Mouse (Mus musculus) activated CD4-positive, CD25-positive, alpha-beta regulatory T cell, adult 4 months (primary cell): Measurements from ENCODE around the gene Trank1. TPM values are rescaled to one million over a fixed set of nuclear protein-coding genes. Genes with fewer than 3 reads are reported as not detected.

ENCODE experiments used
- ATAC-seq: one replicate; pipeline ENCODE4 v1.8.0; 2017
- polyA plus RNA-seq, 2 experiments: library from polyadenylated mRNA; unstranded; fragments of 100-300 nt; shearing (Covaris generic); gene quantifications; one replicate each; pipeline ENCODE4 v1.2.1; 2017

Trank1 gene
- polyA plus RNA-seq = under 1 TPM in 1 of 2 experiments, not detected in 1; 0.45 TPM

DNA sequence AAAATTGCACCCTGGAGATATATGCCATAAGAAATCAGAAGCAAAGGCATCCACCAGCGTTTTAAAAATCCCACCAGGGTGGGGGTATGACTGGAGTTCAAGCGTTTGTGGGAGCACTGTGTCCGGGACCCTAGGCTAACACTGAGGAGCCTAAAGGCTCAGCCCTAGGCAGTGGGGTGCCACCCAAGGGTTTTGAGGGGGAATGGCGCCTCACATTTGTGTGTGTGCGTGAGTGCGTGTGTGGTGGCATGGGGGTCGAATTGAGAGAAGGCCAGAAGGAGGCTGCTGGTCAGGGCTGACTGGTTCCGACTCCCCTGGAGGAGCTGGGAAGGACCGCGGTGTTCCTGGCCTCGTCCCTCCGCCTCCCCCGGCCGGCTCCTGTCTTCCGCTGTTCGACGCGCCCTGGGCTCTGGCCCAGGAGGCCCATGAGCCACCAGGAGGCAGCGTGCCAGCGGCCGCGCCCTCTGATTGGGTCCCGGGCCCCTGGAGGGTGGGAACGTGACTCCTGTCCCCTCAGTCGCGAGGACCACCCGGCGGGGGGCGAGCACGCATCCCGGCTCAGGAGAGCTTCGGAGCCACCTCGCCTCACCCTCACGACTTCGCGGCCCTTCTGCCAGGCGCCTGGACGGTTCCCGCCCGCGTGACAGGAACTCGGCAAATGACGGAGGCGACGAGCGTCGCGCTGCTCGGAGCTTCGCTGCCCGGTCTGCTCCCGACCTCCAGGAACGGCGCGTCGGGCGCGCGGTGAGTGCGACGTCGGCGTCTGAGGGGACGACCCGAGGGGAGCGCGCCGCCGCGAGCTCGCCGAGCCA is at the start of gene Trank1:
Gene Trank1, plus strand, starts transcription at position 709 of the 812 bp plus-strand sequence.
- ATAC-seq = no peak

DNA sequence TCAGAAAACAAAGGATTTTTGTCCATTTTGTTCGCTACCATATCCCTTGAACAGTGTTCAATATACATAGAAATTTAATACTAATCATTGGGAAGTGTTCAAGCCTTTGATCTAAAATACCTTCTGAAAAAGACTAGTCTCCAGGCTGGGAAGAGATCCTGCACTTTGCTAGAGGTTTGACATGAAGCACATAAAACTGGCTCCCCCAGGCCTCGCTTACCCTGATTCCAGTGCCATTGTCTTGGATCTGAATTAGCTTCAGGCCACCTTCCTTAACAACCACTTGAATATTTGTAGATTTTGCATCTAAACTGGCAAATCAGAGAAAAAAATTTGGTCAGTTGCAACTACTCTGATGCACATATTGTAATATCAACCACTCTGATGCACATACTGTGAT is 43.5 kb upstream of the Trank1 start:
- ATAC-seq = no peak

DNA sequence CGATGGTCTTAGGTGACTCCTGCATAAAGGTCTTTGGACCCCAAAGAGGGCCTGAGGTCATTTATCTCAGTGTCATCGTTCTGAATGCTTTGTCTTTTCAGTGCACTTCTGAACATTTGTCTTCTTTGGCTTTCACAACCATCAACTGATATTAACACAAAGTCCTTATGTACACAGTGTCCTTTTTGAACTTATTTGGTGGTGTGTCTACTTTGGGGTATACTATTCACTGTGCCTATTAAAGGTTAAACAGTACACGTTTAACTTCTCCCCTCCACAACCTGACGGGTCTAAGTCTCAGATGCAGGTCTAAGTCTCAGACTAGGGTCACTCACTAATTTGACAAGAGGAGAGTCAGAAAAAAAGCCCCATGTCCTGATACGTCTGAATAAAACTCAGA is 40.9 kb upstream of the Trank1 start:
- no peak for ATAC-seq

- peak; percentile 12 for ATAC-seq
Observed at GRCm38 (mm10) chr9:111271056-111271433, 40.5 kb upstream of the Trank1 start.

GRCm38 (mm10) chr9:111271434-111272160 is 39.9 kb upstream of the Trank1 start, which contains the start of the genes Mlh1 and Epm2aip1:
Gene Mlh1 (minus strand): TSS chr9:111271791.
Gene Epm2aip1 (plus strand): TSS chr9:111271929.
- peak; percentile 84 for ATAC-seq

DNA sequence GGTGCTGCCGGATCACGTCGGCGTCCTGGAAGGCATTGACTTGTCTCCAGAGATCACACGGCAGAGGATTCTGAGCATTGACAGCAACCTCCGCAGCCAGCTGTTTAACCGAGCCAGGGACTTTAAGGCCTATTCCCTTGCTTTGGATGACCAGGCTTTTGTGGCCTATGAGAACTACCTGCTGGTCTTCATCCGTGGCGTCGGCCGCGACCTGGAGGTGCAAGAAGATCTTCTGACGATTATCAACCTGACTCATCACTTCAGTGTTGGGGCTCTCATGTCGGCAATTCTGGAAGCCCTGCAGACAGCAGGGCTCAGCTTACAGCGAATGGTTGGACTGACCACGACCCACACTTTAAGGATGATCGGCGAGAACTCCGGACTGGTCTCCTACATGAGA is 39.2 kb upstream of the Trank1 start:
- no peak for ATAC-seq

DNA sequence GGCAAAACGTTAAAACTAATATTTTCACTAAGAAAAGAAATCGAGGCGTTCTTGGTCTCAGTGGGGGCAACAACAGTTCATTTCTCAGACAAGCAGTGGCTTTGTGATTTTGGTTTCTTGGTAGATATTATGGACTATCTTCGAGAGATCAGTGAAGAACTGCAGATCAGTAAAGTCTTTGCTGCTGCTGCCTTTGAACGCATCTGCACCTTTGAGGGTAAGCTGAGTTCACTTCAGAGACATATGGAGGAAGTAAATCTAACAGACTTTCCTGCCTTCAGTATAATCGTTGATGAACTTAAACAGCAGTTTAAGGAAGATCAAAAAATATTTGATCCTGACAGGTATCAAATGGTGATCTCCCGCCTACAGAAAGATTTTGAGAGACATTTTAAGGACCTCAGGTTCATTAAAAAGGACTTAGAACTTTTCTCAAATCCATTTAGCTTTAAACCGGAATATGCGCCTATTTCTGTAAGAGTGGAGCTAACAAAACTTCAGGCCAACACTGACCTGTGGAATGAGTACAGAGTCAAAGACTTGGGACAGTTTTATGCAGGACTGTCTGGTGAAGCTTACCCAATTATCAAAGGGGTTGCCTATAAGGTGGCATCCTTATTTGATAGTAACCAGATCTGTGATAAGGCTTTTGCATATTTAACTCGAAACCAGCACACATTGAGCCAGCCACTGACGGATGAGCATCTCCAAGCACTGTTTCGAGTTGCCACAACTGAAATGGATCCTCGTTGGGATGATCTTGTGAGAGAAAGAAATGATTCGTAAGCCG is 38.3 kb upstream of the Trank1 start:
- ATAC-seq = no peak

- no peak for ATAC-seq
Observed at GRCm38 (mm10) chr9:111273958-111274357, 37.6 kb upstream of the Trank1 start.

- ATAC-seq = no peak
Observed at GRCm38 (mm10) chr9:111275156-111275555, 36.4 kb upstream of the Trank1 start.

- ATAC-seq = no peak
Observed at GRCm38 (mm10) chr9:111285061-111285460, 26.5 kb upstream of the Trank1 start.

GRCm38 (mm10) chr9:111285676-111286075 is 25.9 kb upstream of the Trank1 start:
- no peak for ATAC-seq

DNA sequence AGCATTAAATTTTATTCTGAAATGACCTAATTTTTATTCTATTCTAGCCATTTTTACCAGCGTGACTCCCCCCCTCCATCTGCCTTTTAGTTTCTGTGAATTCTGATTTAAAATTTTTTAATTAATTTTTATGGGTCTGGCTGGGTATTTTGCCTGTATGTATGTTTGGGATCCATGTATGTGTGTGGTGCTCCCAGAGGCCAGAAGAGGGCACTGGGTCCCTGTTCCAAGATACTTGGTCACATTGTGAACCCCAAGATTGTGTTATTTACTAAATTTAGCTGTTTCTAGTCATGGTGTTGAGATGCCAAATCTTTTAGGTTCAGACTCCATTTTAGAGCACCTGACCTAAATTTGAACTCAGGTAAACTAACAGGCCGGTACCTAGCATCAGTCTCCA is 25.1 kb upstream of the Trank1 start:
- no peak for ATAC-seq

- ATAC-seq = no peak
Observed at GRCm38 (mm10) chr9:111287956-111288355, 23.6 kb upstream of the Trank1 start.

DNA sequence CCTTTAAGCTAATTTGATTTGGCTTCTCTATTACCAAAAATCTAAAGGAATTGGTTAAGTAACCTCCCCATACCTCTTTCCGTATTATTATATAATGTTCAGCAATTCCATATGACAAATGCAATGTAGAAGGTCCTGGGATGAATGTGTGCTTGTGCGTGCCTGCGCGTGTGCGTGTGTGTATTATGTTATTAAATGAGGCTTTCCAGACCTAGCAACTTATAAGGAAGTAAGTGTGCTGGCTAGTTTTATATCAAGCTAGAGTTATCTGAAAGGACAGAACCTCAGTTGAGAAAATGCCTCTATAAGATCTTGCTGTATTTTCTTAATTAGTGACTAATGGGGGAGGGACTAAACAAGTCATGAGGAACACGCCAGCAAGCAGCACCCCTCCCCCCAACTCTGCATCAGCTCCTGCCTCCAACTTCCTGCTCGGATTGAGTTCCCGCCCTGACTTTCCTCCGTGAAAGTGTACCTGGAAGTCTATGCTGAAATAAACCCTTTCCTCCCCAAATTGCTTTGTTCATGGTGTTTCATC is 22.2 kb upstream of the Trank1 start:
- peak; percentile 19 for ATAC-seq

DNA sequence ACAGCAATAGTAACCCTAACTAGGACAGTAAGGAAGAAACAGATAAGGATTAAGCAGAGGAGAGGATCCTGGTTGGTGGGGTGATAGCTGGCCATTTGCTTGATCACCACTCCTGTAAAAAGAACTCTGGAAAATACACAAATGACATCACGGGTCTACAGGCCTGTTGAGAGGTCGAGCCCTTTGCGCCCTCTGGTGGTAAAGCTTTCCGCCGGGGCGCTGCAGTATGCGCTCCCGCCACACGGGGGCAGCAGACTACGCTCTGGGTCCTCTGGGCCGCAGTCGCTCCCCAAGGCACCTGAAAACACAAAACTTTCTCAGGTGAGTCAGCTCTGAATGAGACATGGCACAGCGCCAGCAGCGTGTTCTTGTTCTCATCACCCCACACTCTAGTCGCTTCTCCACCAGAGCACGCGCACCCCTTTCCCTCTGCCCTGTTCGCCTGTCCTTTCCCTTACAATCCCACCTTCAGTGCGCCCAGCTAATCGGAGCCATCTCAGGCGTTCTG is 21.7 kb upstream of the Trank1 start:
- peak; percentile 76 for ATAC-seq

DNA sequence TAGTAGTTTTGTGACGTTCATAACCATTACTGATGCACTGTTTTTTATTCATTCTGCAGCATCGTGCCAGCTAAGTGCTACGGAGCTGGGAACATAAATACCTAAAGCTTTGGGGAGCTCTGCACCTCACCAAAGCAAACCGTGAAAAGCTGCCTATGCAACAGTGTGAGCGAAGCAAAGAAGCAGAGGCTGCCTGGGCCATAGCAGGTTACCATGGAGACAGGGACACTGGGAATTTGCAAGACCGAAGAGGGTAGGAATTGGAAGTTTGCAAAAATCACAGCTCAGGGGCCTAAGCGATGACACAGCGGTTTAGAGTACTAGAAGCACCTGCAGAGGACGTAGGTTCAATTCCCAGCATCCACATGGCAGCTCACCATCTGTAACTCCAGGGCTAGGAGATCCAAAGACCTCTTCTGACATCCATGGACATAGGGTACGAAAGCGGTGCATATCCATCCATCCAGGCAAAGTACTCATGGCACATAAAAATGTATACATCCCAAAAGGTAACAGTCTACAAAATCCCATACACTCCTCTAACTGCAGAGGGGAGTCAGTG is 20.9 kb upstream of the Trank1 start:
- ATAC-seq = no peak

GRCm38 (mm10) chr9:111293234-111293633 is 18.3 kb upstream of the Trank1 start:
- ATAC-seq = no peak

DNA sequence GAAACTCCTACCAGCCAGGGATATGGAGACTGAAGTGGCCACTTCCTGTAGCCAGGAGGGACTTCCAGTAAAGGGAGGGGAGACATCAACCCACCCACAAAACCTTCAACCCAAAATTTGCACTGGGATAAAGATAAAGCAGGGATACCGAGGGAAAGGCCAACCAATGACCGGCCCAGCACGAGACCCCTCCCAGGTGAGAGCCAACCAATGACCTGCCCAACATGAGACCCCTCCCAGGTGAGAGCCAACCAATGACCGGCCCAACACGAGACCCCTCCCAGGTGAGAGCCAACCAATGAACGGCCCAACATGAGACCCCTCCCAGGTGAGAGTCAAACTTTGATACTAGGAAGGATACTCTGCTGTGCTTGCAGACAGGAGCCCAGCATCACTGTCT is 16.6 kb upstream of the Trank1 start:
- ATAC-seq = no peak

- ATAC-seq = no peak
Observed at GRCm38 (mm10) chr9:111295323-111295722, 16.2 kb upstream of the Trank1 start.

DNA sequence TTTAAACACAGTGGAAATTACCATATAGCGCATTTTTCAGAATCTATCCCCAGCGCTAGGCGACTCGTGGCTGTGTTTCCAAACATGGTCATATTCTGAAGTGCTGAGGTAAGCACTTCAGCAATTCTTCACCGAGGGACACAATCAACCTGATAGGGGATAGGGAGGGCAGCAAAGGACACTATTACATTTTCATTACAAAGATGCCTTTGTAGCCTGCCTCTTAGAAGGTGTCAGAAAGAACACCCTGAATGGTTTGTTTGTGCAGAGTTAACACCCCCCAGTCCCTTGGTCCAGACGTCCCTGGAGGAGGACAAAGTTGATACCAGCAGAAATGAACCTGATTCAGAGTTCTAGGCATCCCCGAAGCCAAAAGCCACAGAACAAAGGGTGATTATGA is 15.1 kb upstream of the Trank1 start:
- ATAC-seq = no peak

GRCm38 (mm10) chr9:111298606-111299005 is 12.9 kb upstream of the Trank1 start:
- no peak for ATAC-seq

- ATAC-seq = no peak
Observed at GRCm38 (mm10) chr9:111302196-111302831, 9.2 kb upstream of the Trank1 start.
